Mouse (Mus musculus) spleen, postnatal 36 days (tissue): ENCODE measurements around the gene Rfxank.

Source experiments
- DNase-seq, 2 experiments: peaks; one replicate each; pipeline ENCODE4 v3.0.0; 2022; ENCODE audit warnings: low spot score in 2 of 2, mixed read lengths in 1 of 2

The Rfxank gene

GRCm38 (mm10) chr8:70150158-70150557, 11.2 kb upstream of the Rfxank start:
- no peak for DNase-seq

GRCm38 (mm10) chr8:70147678-70148607, 9.0 kb upstream of the Rfxank start:
- DNase-seq, result no peak

- no peak for DNase-seq
These were observed 1.0 kb upstream of the Rfxank start for GRCm38 (mm10) chr8:70139981-70140380.

GRCm38 (mm10) chr8:70137890-70138289, 1.1 kb downstream of the Rfxank start:
- DNase-seq, result no peak

- DNase-seq, result no peak
These were observed 2.4 kb downstream of the Rfxank start for GRCm38 (mm10) chr8:70136591-70136990.

GRCm38 (mm10) chr8:70134931-70135330, 4.0 kb downstream of the Rfxank start:
- no peak for DNase-seq

GRCm38 (mm10) chr8:70134086-70134485, 4.9 kb downstream of the Rfxank start:
- no peak for DNase-seq

GRCm38 (mm10) chr8:70131166-70131883, 7.6 kb downstream of the Rfxank start, which contains the start of gene Nr2c2ap:
Gene Nr2c2ap, plus strand, starts transcription at chr8:70131333.
- peak; percentile 85 to 87 for DNase-seq

GRCm38 (mm10) chr8:70130066-70130465, 8.9 kb downstream of the Rfxank start:
- DNase-seq, result no peak

GRCm38 (mm10) chr8:70129309-70129952, 9.5 kb downstream of the Rfxank start:
- DNase-seq, result no peak

GRCm38 (mm10) chr8:70128435-70128834, 10.5 kb downstream of the Rfxank start:
- DNase-seq, result no peak

GRCm38 (mm10) chr8:70124992-70125391, 14.0 kb downstream of the Rfxank start:
- DNase-seq, result no peak

GRCm38 (mm10) chr8:70122863-70123262, 16.1 kb downstream of the Rfxank start:
- no peak for DNase-seq

- no peak for DNase-seq
These were observed 18.3 kb downstream of the Rfxank start, which contains the start of gene Ncan for GRCm38 (mm10) chr8:70120667-70121066. Gene Ncan, minus strand, starts transcription at chr8:70120873.

- DNase-seq, result no peak
These were observed 19.9 kb downstream of the Rfxank start for GRCm38 (mm10) chr8:70118726-70119700.

GRCm38 (mm10) chr8:70117611-70118010, 21.3 kb downstream of the Rfxank start:
- peak in 1 of 2 experiments; percentile 27 for DNase-seq

GRCm38 (mm10) chr8:70114892-70115291, 24.1 kb downstream of the Rfxank start:
- no peak for DNase-seq

GRCm38 (mm10) chr8:70114488-70114887, 24.5 kb downstream of the Rfxank start:
- no peak for DNase-seq

- no peak for DNase-seq
These were observed 26.4 kb downstream of the Rfxank start for GRCm38 (mm10) chr8:70112401-70113016.

- no peak for DNase-seq
These were observed 27.7 kb downstream of the Rfxank start for GRCm38 (mm10) chr8:70111192-70111795.
